Mouse (Mus musculus): ENCODE results near the gene Fggy. TPM values are rescaled to one million over a fixed set of nuclear protein-coding genes. Genes with fewer than 3 reads are reported as not detected.
A peak's percentile ranks its signal among the peaks of the same experiment; 100 is the strongest.

The Fggy gene
- polyA plus RNA-seq, 1 experiment from 2014 or later = 5.6 TPM

DNA sequence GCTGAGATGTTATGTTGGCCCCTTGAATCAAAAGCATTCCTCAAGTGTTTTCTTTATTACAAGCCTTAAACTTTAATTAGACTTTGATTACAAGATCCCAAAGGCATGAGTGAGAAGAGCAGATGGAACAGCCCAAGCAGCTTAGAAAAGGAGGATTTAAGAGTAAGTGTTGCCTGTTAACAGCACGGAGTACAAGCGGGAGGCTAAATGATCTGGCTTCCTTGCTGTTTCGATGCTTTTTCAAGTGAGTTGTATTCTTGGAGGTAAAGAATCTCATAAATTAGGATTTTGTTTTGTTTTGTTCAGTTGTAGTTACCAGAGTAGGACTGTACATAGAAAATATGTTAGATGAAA lies 92.2 kb downstream of the Fggy start:
- Histone ChIP-seq H3K27ac (ENCODE audit: low read length) (no peak overlapping the region), H3K36me3 (ENCODE audit: control insufficient read depth, insufficient read depth) (no peaks in the 10 kb centered on the region), H3K4me2 (ENCODE audit: low read length) (no peak overlapping the region), H3K4me1 (replicated peaks; ENCODE audit: control insufficient read depth, insufficient read depth, low read length) (peaks cover 17% of the 10 kb centered on the region), H3K4me3 (replicated peaks; ENCODE audit: low read length) (no peak overlapping the region), H3K9ac (replicated peaks; ENCODE audit: low read depth, low read length) (no peak overlapping the region), H3K9me3 (ENCODE audit: control insufficient read depth, low read length) (no peaks in the 10 kb centered on the region), H3K27me3 (replicated peaks; ENCODE audit: control insufficient read depth, insufficient read depth, low read length) (no peaks in the 10 kb centered on the region)
- 64% methylated on average over 3 of the region's 3 CpGs for WGBS
- ATAC-seq = no peak

DNA sequence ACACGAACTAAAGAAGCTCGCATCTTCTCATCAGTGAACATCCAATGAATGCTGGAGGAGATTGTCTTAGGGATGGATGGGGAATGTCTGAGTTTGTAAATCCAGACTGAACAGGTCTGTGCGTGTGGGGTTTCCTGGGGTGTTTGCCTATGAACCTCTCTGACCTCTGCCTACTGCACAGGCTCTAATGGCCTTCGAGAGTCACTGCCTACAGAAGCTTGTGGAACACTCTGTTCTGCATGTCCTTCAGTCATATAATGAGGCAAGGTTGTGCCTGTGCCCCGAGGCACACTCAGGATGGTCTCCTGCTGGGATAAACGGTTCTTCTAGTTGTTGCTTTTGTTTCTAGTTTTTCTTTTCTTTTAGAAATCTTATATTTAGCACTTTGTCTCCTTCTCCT lies 92.7 kb downstream of the Fggy start:
- Histone ChIP-seq H3K4me3 (replicated peaks; ENCODE audit: low read length) (no peak overlapping the region), H3K4me1 (replicated peaks; ENCODE audit: control insufficient read depth, insufficient read depth, low read length) (peaks cover 17% of the 10 kb centered on the region), H3K27ac (ENCODE audit: low read length) (no peak overlapping the region), H3K9me3 (ENCODE audit: control insufficient read depth, low read length) (no peaks in the 10 kb centered on the region), H3K27me3 (replicated peaks; ENCODE audit: control insufficient read depth, insufficient read depth, low read length) (no peaks in the 10 kb centered on the region), H3K9ac (replicated peaks; ENCODE audit: low read depth, low read length) (no peak overlapping the region), H3K4me2 (ENCODE audit: low read length) (no peak overlapping the region), H3K36me3 (ENCODE audit: control insufficient read depth, insufficient read depth) (no peaks in the 10 kb centered on the region)
- no peak for ATAC-seq
- 58% methylated on average over 6 of the region's 6 CpGs for WGBS

DNA sequence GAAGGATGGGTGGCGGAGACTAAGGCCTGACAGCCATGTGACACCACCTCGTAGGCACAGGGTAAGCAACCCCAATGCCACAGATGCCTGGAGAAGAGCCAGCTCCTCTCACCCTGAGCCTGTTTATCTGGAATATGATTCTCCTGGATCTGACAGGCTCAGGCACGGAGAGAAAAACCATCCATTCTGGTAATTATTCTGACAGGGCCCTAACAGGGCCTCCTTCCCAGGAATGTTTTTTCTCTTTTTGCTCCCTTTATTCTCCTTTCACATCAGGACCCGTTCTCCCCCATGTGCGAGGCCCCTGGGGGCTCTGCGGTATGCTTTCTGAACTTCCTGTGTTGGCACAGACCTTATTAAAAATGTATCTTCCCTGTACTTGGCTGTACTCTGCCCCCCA lies 94.7 kb downstream of the Fggy start:
- no peaks in the 10 kb centered on the region for H3K9me3 ChIP-seq (ENCODE audit: control insufficient read depth, low read length)
- WGBS = 18% methylated on average over 6 of the region's 6 CpGs
- H3K36me3 ChIP-seq (ENCODE audit: control insufficient read depth, insufficient read depth) = no peaks in the 10 kb centered on the region
- H3K4me2 ChIP-seq (ENCODE audit: low read length) = no peak overlapping the region
- H3K4me3 ChIP-seq (replicated peaks; ENCODE audit: low read length) = no peak overlapping the region
- H3K4me1 ChIP-seq (replicated peaks; ENCODE audit: control insufficient read depth, insufficient read depth, low read length) = peaks cover 17% of the 10 kb centered on the region
- peak overlapping the region; percentile 31; the same call in 1 of the 2 replicates for H3K27ac ChIP-seq (ENCODE audit: low read length)
- H3K27me3 ChIP-seq (replicated peaks; ENCODE audit: control insufficient read depth, insufficient read depth, low read length) = no peaks in the 10 kb centered on the region
- H3K9ac ChIP-seq (replicated peaks; ENCODE audit: low read depth, low read length) = no peak overlapping the region
- peak; percentile 54 for ATAC-seq

DNA sequence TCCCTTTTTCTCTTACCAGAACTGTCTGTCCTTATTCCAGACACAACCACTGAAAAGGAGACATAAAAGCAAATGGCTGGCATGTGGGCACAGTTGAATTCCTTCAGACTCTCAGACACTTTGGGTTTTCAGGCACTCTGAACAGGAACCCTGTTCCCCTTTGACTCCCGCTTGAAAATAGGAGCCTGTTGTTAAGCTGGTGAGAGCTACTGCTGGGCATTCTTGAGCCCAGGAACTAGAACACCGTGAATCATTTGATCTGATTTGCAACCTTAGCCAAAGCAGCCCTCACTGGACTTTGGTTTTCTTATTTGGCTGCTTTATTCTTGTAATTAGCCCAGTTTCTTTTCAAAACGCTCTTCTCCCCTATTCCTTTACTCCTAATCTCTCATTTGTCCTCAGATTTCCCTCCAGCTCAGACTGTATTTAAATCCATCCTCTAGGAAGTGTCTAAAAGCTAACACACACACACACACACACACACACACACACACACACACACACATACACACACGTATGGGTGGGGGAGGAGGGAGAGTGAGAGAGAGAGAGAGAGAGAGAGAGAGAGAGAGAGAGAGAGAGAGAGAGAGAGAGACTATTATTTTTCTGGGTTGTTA lies 96.1 kb downstream of the Fggy start:
- ATAC-seq = peak; percentile 69

DNA sequence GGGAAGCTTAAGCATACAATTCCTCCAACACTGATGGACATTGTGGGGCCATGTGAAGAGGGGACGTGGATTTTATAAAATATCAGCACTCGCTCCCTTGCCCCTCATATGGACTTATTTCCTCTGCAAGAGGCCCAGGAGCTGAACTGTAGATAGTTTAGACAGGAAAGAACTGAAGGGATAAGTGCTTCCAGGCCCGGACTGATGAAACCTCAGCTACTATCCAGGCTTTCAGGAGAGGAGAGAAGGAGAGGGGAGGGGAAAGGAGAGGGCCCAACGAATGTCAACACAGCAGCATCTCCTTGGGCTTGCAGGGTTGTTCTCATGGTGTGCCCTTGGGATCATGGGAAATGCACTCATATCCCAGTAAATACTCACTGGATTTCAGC lies 96.6 kb downstream of the Fggy start:
- 43% methylated on average over 4 of the region's 4 CpGs for WGBS
- Histone ChIP-seq H3K4me2 (ENCODE audit: low read length) (no peak overlapping the region), H3K4me1 (replicated peaks; ENCODE audit: control insufficient read depth, insufficient read depth, low read length) (peaks cover 17% of the 10 kb centered on the region), H3K36me3 (ENCODE audit: control insufficient read depth, insufficient read depth) (no peaks in the 10 kb centered on the region), H3K9ac (replicated peaks; ENCODE audit: low read depth, low read length) (no peak overlapping the region), H3K4me3 (replicated peaks; ENCODE audit: low read length) (no peak overlapping the region), H3K27me3 (replicated peaks; ENCODE audit: control insufficient read depth, insufficient read depth, low read length) (no peaks in the 10 kb centered on the region), H3K9me3 (ENCODE audit: control insufficient read depth, low read length) (no peaks in the 10 kb centered on the region), H3K27ac (ENCODE audit: low read length) (peak overlapping the region; percentile 19; the same call in 1 of the 2 replicates)
- ATAC-seq = no peak

More for the DNA sequence above, 96.1 kb downstream of the Fggy start:
- H3K4me2 ChIP-seq (ENCODE audit: low read length) = no peak overlapping the region
- no peaks in the 10 kb centered on the region for H3K27me3 ChIP-seq (replicated peaks; ENCODE audit: control insufficient read depth, insufficient read depth, low read length)
- no peak overlapping the region for H3K9ac ChIP-seq (replicated peaks; ENCODE audit: low read depth, low read length)
- no peak overlapping the region for H3K27ac ChIP-seq (ENCODE audit: low read length)
- WGBS = 2% methylated on average over 4 of the region's 4 CpGs
- no peak overlapping the region for H3K4me3 ChIP-seq (replicated peaks; ENCODE audit: low read length)
- no peaks in the 10 kb centered on the region for H3K9me3 ChIP-seq (ENCODE audit: control insufficient read depth, low read length)
- peaks cover 17% of the 10 kb centered on the region for H3K4me1 ChIP-seq (replicated peaks; ENCODE audit: control insufficient read depth, insufficient read depth, low read length)
- H3K36me3 ChIP-seq (ENCODE audit: control insufficient read depth, insufficient read depth) = no peaks in the 10 kb centered on the region

DNA sequence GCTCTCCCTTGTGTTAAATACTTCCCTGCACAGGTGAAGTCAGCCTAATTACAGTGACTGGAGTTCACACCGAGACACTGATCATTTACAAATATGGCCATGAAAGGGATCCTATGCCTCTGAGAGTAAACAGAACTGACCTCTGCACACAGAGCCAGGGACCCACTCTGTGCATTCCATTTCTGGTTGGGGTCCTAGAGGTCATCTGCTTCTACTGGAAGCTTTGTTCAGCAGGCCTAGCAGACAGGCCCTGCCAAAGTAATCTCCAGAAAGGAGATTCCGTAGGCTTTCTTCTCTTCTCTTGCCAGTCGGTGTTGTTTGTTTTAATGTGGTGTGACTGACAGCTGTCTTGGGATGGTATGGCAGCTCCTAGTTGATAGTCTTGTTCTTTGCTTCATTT lies 101.7 kb downstream of the Fggy start:
- no peak for ATAC-seq
- H3K9me3 ChIP-seq (ENCODE audit: control insufficient read depth, low read length) = no peaks in the 10 kb centered on the region
- no peaks in the 10 kb centered on the region for H3K27me3 ChIP-seq (replicated peaks; ENCODE audit: control insufficient read depth, insufficient read depth, low read length)
- WGBS = 44% methylated on average over 3 of the region's 3 CpGs
- peaks cover 3% of the 10 kb centered on the region; the same call in 1 of the 2 replicates for H3K4me1 ChIP-seq (replicated peaks; ENCODE audit: control insufficient read depth, insufficient read depth, low read length)
- no peak overlapping the region for H3K4me2 ChIP-seq (ENCODE audit: low read length)
- no peaks in the 10 kb centered on the region for H3K36me3 ChIP-seq (ENCODE audit: control insufficient read depth, insufficient read depth)
- no peak overlapping the region for H3K9ac ChIP-seq (replicated peaks; ENCODE audit: low read depth, low read length)
- H3K27ac ChIP-seq (ENCODE audit: low read length) = no peak overlapping the region
- H3K4me3 ChIP-seq (replicated peaks; ENCODE audit: low read length) = no peak overlapping the region

DNA sequence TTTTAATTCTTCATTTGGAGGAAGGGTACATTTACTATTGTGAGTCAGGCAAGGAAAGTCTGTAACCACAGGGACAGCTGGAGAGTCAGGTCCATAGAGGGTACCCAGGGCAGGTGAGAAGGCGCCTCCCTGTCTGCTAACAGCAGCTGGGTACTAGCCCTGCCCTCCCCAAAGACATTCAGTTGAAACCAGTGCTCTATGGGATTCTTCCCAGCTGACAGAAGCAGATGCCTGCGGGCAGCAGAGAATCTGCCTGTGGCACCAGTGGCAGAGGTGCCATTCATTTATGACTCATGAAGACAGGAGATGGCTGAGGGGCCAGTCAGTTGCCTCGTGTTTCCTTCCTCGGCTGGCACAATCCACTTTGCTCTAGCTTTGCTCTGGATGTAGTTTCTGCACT lies 106.3 kb downstream of the Fggy start:
- ATAC-seq = no peak
- Histone ChIP-seq H3K4me3 (replicated peaks; ENCODE audit: low read length) (no peak overlapping the region), H3K27ac (ENCODE audit: low read length) (no peak overlapping the region), H3K27me3 (replicated peaks; ENCODE audit: control insufficient read depth, insufficient read depth, low read length) (no peaks in the 10 kb centered on the region), H3K36me3 (ENCODE audit: control insufficient read depth, insufficient read depth) (no peaks in the 10 kb centered on the region), H3K4me2 (ENCODE audit: low read length) (no peak overlapping the region), H3K4me1 (replicated peaks; ENCODE audit: control insufficient read depth, insufficient read depth, low read length) (peaks cover 15% of the 10 kb centered on the region), H3K9me3 (ENCODE audit: control insufficient read depth, low read length) (no peaks in the 10 kb centered on the region), H3K9ac (replicated peaks; ENCODE audit: low read depth, low read length) (no peak overlapping the region)
- WGBS = 79% methylated on average over 4 of the region's 4 CpGs

DNA sequence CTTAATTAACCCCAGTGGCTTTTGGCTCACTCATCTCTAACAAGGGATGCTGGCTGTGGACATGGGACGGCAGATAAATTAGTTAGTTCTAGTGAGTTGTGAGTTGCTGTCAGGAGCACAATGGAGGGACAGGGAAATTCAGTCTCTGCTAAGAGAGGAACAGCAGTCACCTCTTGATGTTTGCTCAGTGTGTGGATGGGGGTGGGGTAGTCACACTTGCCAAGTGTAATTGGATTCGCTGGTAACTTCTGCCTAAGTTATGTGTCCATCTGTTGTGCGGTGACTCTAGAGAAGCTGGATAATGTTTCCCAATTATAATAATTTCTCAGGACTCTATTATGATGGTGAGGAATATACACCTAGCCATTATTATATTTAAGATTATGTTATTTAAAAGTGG lies 107.0 kb downstream of the Fggy start:
- Histone ChIP-seq H3K27me3 (replicated peaks; ENCODE audit: control insufficient read depth, insufficient read depth, low read length) (no peaks in the 10 kb centered on the region), H3K9me3 (ENCODE audit: control insufficient read depth, low read length) (no peaks in the 10 kb centered on the region), H3K36me3 (ENCODE audit: control insufficient read depth, insufficient read depth) (no peaks in the 10 kb centered on the region), H3K9ac (replicated peaks; ENCODE audit: low read depth, low read length) (no peak overlapping the region), H3K4me2 (ENCODE audit: low read length) (no peak overlapping the region), H3K4me1 (replicated peaks; ENCODE audit: control insufficient read depth, insufficient read depth, low read length) (peaks cover 15% of the 10 kb centered on the region), H3K4me3 (replicated peaks; ENCODE audit: low read length) (no peak overlapping the region), H3K27ac (ENCODE audit: low read length) (no peak overlapping the region)
- peak; percentile 83 for ATAC-seq
- WGBS = 53% methylated on average over 3 of the region's 3 CpGs

DNA sequence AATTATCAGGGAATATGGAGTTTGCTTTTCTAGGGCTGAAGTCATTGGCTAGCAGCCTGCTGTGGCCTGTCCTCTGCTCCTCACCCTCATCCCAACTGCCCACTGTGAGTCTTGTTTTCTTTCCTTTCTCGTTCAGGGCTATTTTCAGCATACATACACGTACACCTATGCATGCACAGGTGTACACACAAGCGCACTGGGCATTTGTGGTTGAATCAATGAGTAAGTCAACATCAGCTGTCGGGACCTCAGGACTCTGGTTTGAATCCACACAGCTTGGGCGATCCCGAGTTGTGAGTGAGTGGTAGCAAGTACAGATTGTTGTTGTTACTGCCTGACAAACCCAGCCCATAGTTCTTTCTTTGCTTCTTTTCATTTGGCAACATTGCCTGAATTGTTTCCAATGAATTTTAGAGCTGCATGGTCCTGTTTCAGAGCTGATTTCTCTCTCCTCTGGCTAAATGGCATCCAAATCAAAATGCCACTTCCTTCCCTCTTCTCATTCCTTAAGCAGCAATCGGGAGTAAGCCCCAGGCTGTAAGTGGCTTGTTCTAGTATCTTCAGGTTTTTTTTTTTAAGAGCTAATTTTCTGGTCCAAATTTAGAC lies 109.1 kb downstream of the Fggy start:
- Histone ChIP-seq H3K9ac (replicated peaks; ENCODE audit: low read depth, low read length) (no peak overlapping the region), H3K4me2 (ENCODE audit: low read length) (no peak overlapping the region), H3K4me3 (replicated peaks; ENCODE audit: low read length) (no peak overlapping the region), H3K27me3 (replicated peaks; ENCODE audit: control insufficient read depth, insufficient read depth, low read length) (no peaks in the 10 kb centered on the region), H3K27ac (ENCODE audit: low read length) (no peak overlapping the region), H3K9me3 (ENCODE audit: control insufficient read depth, low read length) (no peaks in the 10 kb centered on the region), H3K4me1 (replicated peaks; ENCODE audit: control insufficient read depth, insufficient read depth, low read length) (peaks cover 15% of the 10 kb centered on the region), H3K36me3 (ENCODE audit: control insufficient read depth, insufficient read depth) (no peaks in the 10 kb centered on the region)
- 60% methylated on average over 7 of the region's 7 CpGs for WGBS
- peak; percentile 26 for ATAC-seq

DNA sequence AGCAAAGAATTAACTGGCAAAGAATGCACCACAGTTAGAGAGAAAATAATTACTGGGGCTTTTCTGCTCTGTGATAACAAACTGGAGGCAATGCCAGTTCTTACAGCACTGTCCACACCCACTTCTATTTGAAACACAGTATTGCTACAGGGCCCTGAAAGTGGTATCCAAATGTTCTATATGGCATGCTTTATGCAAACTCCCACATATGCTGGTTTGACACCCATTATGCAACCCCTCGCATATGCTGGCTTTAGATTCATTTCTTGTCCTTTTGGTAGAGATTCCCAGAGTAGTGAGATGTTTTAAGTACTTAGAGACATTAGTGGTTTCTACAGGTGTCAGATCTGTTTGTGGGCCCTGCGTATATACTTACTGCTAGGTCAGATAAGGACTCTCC lies 109.6 kb downstream of the Fggy start:
- Histone ChIP-seq H3K4me1 (replicated peaks; ENCODE audit: control insufficient read depth, insufficient read depth, low read length) (peaks cover 15% of the 10 kb centered on the region), H3K27ac (ENCODE audit: low read length) (no peak overlapping the region), H3K9ac (replicated peaks; ENCODE audit: low read depth, low read length) (no peak overlapping the region), H3K4me3 (replicated peaks; ENCODE audit: low read length) (no peak overlapping the region), H3K36me3 (ENCODE audit: control insufficient read depth, insufficient read depth) (no peaks in the 10 kb centered on the region), H3K27me3 (replicated peaks; ENCODE audit: control insufficient read depth, insufficient read depth, low read length) (no peaks in the 10 kb centered on the region), H3K9me3 (ENCODE audit: control insufficient read depth, low read length) (no peaks in the 10 kb centered on the region), H3K4me2 (ENCODE audit: low read length) (no peak overlapping the region)
- ATAC-seq = no peak
- 81% methylated on average over 2 of the region's 2 CpGs for WGBS
